Mouse (Mus musculus) neural tube, embryonic 13.5 days (tissue): ENCODE measurements around the gene Vps13d. TPM values are rescaled to one million over a fixed set of nuclear protein-coding genes. Genes with fewer than 3 reads are reported as not detected.

Experiments used
- ATAC-seq: fragments of 200-750 bp; cut with Nextera tagmentation; 2 replicates; pipeline ENCODE4 v1.8.0; 2017; ENCODE audit warnings: low read depth, mild to moderate bottlenecking, moderate TSS enrichment, moderate library complexity
- H3K27ac ChIP-seq: fragments of 300-500 bp; sonication (generic); replicated peaks from 2 replicates; pipeline ENCODE4 v1.5.1; 2015; ENCODE audit warnings: moderate library complexity, mild to moderate bottlenecking, inconsistent platforms
- H3K27me3 ChIP-seq: fragments of 300-500 bp; sonication (generic); 2 replicates; pipeline ENCODE4 v1.6.1; 2015; ENCODE audit warnings: mild to moderate bottlenecking, inconsistent platforms
- H3K36me3 ChIP-seq: fragments of 300-500 bp; sonication (generic); 2 replicates; pipeline ENCODE4 v1.6.1; 2015; ENCODE audit warnings: mild to moderate bottlenecking, inconsistent platforms
- H3K4me1 ChIP-seq: fragments of 300-500 bp; sonication (generic); replicated peaks from 2 replicates; pipeline ENCODE4 v1.6.1; 2015; ENCODE audit warnings: inconsistent platforms
- H3K4me2 ChIP-seq: fragments of 300-500 bp; sonication (generic); 2 replicates; pipeline ENCODE4 v1.6.1; 2015; ENCODE audit warnings: inconsistent platforms, mild to moderate bottlenecking, moderate library complexity
- H3K4me3 ChIP-seq: fragments of 300-500 bp; sonication (generic); 2 replicates; pipeline ENCODE4 v1.5.1; 2015; ENCODE audit warnings: mild to moderate bottlenecking, inconsistent platforms
- H3K9ac ChIP-seq: fragments of 300-500 bp; sonication (generic); 2 replicates; pipeline ENCODE4 v1.6.1; 2015; ENCODE audit warnings: moderate library complexity, mild to moderate bottlenecking, inconsistent platforms
- H3K9me3 ChIP-seq: fragments of 300-500 bp; sonication (generic); 2 replicates; pipeline ENCODE4 v1.6.1; 2016; ENCODE audit warnings: inconsistent platforms
- WGBS: fragments of 180-500 bp; shearing (Covaris S2); methylation state at CpG from one replicate; pipeline ENCODE4 v1.1.7; 2015; 5-methylcytosine and 5-hydroxymethylcytosine counted together
- polyA plus RNA-seq: library from polyadenylated mRNA; unstranded; fragments of >200 nt; fragmentation: Nextera tagmentation; extraction: Ambion mirVana; gene quantifications from 2 replicates; pipeline ENCODE4 v1.2.1, GENCODE M21; 2015

The Vps13d gene
- polyA plus RNA-seq, 1 experiment from 2014 or later, result 6.3 TPM

- peak overlapping the region; percentile 64 for H3K27ac ChIP-seq
- H3K4me2 ChIP-seq, result no peak overlapping the region
- H3K9ac ChIP-seq, result no peak overlapping the region
- H3K4me1 ChIP-seq, result peaks cover 12% of the 10 kb centered on the region
- peak; percentile 69; the same call in 1 of the 2 replicates for ATAC-seq
- H3K27me3 ChIP-seq, result no peaks in the 10 kb centered on the region
- H3K9me3 ChIP-seq, result no peaks in the 10 kb centered on the region
- 94% methylated on average over 1 of the region's 1 CpGs for WGBS
- H3K4me3 ChIP-seq, result no peak overlapping the region
- peaks cover 13% of the 10 kb centered on the region; the same call in 1 of the 2 replicates for H3K36me3 ChIP-seq
Measured at GRCm38 (mm10) chr4:144929811-144930221, 265.0 kb downstream of the Vps13d start.

GRCm38 (mm10) chr4:144928693-144929436, 265.9 kb downstream of the Vps13d start:
- 90% methylated on average over 5 of the region's 5 CpGs for WGBS

More at GRCm38 (mm10) chr4:144928693-144929436, 265.9 kb downstream of the Vps13d start:
- Histone ChIP-seq H3K27ac (no peak overlapping the region), H3K36me3 (peaks cover 13% of the 10 kb centered on the region; the same call in 1 of the 2 replicates), H3K27me3 (no peaks in the 10 kb centered on the region), H3K4me1 (peaks cover 12% of the 10 kb centered on the region), H3K4me2 (no peak overlapping the region), H3K4me3 (no peak overlapping the region), H3K9me3 (no peaks in the 10 kb centered on the region), H3K9ac (no peak overlapping the region)
- no peak for ATAC-seq

Other genes starting within 250 kb of the Vps13d start
- gene Tnfrsf1b, start 51.9 kb upstream of the Vps13d start, polyA plus RNA-seq, result 3.3 and 3.4 TPM in 2 replicates
- not detected in 2 replicates for gene Tnfrsf8, start 120.2 kb upstream of the Vps13d start, polyA plus RNA-seq